Mouse (Mus musculus) layer of hippocampus, postnatal 10 days (tissue): ENCODE data around the gene Tubb2b. TPM values are rescaled to one million over a fixed set of nuclear protein-coding genes. Genes with fewer than 3 reads are reported as not detected.

Experiments used
- DNase-seq, 2 experiments: peaks; one replicate each; pipeline ENCODE4 v3.0.0; 2021; ENCODE audit warnings: low spot score in 2 of 2
- long read RNA-seq: library from polyadenylated mRNA; stranded (forward); transcript quantifications from one replicate; pipeline ENCODE4 v2.0.0, GENCODE M21; 2023
- total RNA-seq, 2 experiments: library from RNA; stranded (reverse); gene quantifications; 2 replicates each; pipeline ENCODE4 v1.2.3; 2021

Tubb2b gene
- total RNA-seq: 1,000 to 10,000 TPM; 1,434 to 1,803 TPM
- long read RNA-seq, transcript Tubb2b-201 (4 exons, 2,182 nt): major isoform, 146 of 302 reads
- long read RNA-seq, partial matches to known transcripts: 26 of 302 reads
- long read RNA-seq, other reads (novel, unspliced or antisense): 130 of 302 reads

- peak; percentile 90 to 93 for DNase-seq
Observed at GRCm38 (mm10) chr13:34130226-34130731, at the start of gene Tubb2b. Gene Tubb2b (minus strand): TSS chr13:34130466.

GRCm38 (mm10) chr13:34174025-34174424, 43.8 kb upstream of the Tubb2b start:
- DNase-seq: no peak

GRCm38 (mm10) chr13:34163304-34163975, 33.2 kb upstream of the Tubb2b start:
- DNase-seq: no peak

GRCm38 (mm10) chr13:34162491-34163303, 32.4 kb upstream of the Tubb2b start, which contains the start of gene Psmg4:
Gene Psmg4 (plus strand): TSS chr13:34162964.
- peak; percentile 92 to 94 for DNase-seq

GRCm38 (mm10) chr13:34159926-34160325, 29.7 kb upstream of the Tubb2b start:
- DNase-seq: no peak

GRCm38 (mm10) chr13:34157596-34158157, 27.4 kb upstream of the Tubb2b start:
- DNase-seq: no peak

GRCm38 (mm10) chr13:34156840-34157185, 26.5 kb upstream of the Tubb2b start:
- DNase-seq: no peak

GRCm38 (mm10) chr13:34156133-34156839, 26.0 kb upstream of the Tubb2b start:
- no peak for DNase-seq

- DNase-seq: peak; percentile 72 to 82
Observed at GRCm38 (mm10) chr13:34154931-34155272, 24.6 kb upstream of the Tubb2b start.

- peak; percentile 81 to 88 for DNase-seq
Observed at GRCm38 (mm10) chr13:34154217-34154930, 24.1 kb upstream of the Tubb2b start.

GRCm38 (mm10) chr13:34153254-34154011, 23.2 kb upstream of the Tubb2b start:
- peak; percentile 43 to 54 for DNase-seq

- DNase-seq: peak; percentile 1 to 9
Observed at GRCm38 (mm10) chr13:34152695-34153094, 22.4 kb upstream of the Tubb2b start.

GRCm38 (mm10) chr13:34151425-34151824, 21.2 kb upstream of the Tubb2b start:
- peak in 1 of 2 experiments; percentile 2 for DNase-seq

GRCm38 (mm10) chr13:34150271-34151027, 20.2 kb upstream of the Tubb2b start:
- peak; percentile 74 to 76 for DNase-seq

GRCm38 (mm10) chr13:34149463-34150176, 19.4 kb upstream of the Tubb2b start:
- peak in 1 of 2 experiments; percentile 40 for DNase-seq

GRCm38 (mm10) chr13:34148767-34149392, 18.6 kb upstream of the Tubb2b start:
- DNase-seq: peak; percentile 74 to 79

- DNase-seq: peak; percentile 27 to 29
Observed at GRCm38 (mm10) chr13:34148181-34148580, 17.9 kb upstream of the Tubb2b start.

GRCm38 (mm10) chr13:34146916-34147315, 16.6 kb upstream of the Tubb2b start:
- peak; percentile 3 to 13 for DNase-seq
